ENCODE assay signal across 27 mouse cellular contexts in genomic region chr17:50998216-50998615, GRCm38 (mm10).
A peak's percentile ranks its signal among the peaks of the same experiment; 100 is the strongest.
DNase-seq lines count a peak whose midpoint lies in the region; ATAC-seq and TF ChIP-seq lines count a peak whose summit lies in the region.
"Had no signal": no experiment of that assay in that cellular context is flagged by ENCODE, and none has a peak within 500 bp of the region (broad histone marks: within the 10 kb centered on the region; RNA-seq: fewer than 3 reads in every experiment).

No protein-coding gene starts in this region.

- 46% methylated on average over 1 of the region's 1 CpGs for WGBS in lung, adult 2 months
- WGBS in hindbrain, embryonic 13.5 days, result 75% methylated on average over 1 of the region's 1 CpGs

- no peak; the same call in 1 of the 2 replicates for TF ChIP-seq RAD21 in CH12.LX (IDR thresholded peaks at IDR 0.05; ENCODE audit: low read depth, low read length)

- H3K36me3 ChIP-seq in CH12.LX (replicated peaks in 1 of 2; ENCODE audit: control insufficient read depth in 1 of 2, insufficient read depth in 1 of 2, low read length in 1 of 2), result no peaks in the 10 kb centered on the region
- peaks cover 6% of the 10 kb centered on the region; the same call in 1 of the 2 replicates for H3K36me3 ChIP-seq in hindbrain, embryonic 13.5 days
- H3K36me3 ChIP-seq: embryonic facial prominence, embryonic 12.5 days; embryonic facial prominence, embryonic 15.5 days; heart, embryonic 12.5 days; heart, embryonic 15.5 days; intestine, embryonic 15.5 days had no signal

- H3K27ac ChIP-seq in CH12.LX (ENCODE audit: insufficient read depth, low read depth), result no peak overlapping the region
- no peak overlapping the region for H3K27ac ChIP-seq in hindbrain, embryonic 13.5 days
- H3K27ac ChIP-seq: embryonic facial prominence, embryonic 12.5 days; embryonic facial prominence, embryonic 15.5 days; forebrain, embryonic 15.5 days; gastrocnemius, adult 2 months; heart, embryonic 15.5 days; hindbrain, embryonic 10.5 days; hindbrain, embryonic 14.5 days; hindbrain, postnatal 0 days; intestine, embryonic 15.5 days had no signal

- peaks cover 4 to 48% of the 10 kb centered on the region in 2 experiments; a peak in 3 of 4 replicates for H3K4me1 ChIP-seq in CH12.LX (ENCODE audit: control insufficient read depth in 1 of 2, insufficient read depth in 2 of 2)
- no peaks in the 10 kb centered on the region; the same call in 1 of the 2 replicates for H3K4me1 ChIP-seq in lung, adult 2 months (ENCODE audit: control insufficient read depth, insufficient read depth, low read length)
- H3K4me1 ChIP-seq in hindbrain, embryonic 13.5 days (replicated peaks), result no peaks in the 10 kb centered on the region
- H3K4me1 ChIP-seq: embryonic facial prominence, embryonic 12.5 days; embryonic facial prominence, embryonic 15.5 days; forebrain, embryonic 15.5 days; heart, embryonic 15.5 days; hindbrain, embryonic 10.5 days; intestine, embryonic 15.5 days had no signal

- TF ChIP-seq EP300 in CH12.LX (IDR thresholded peaks at IDR 0.05; ENCODE audit: low read length), result peak; percentile 90

- no peak for TF ChIP-seq CTCF in CH12.LX (conservative IDR thresholded peaks at IDR 0.05 in 1 of 2, IDR thresholded peaks at IDR 0.05 in 1 of 2; ENCODE audit: low read depth in 2 of 2, low read length in 2 of 2)
- TF ChIP-seq CTCF in lung, adult 2 months (IDR thresholded peaks at IDR 0.05; ENCODE audit: insufficient read depth, low read length), result no peak

- no peaks in the 10 kb centered on the region for H3K9me3 ChIP-seq in CH12.LX (replicated peaks; ENCODE audit: low read length)
- H3K9me3 ChIP-seq in hindbrain, embryonic 13.5 days, result peaks cover 7% of the 10 kb centered on the region
- H3K9me3 ChIP-seq: embryonic facial prominence, embryonic 12.5 days; embryonic facial prominence, embryonic 15.5 days; forebrain, embryonic 15.5 days; heart, embryonic 12.5 days; heart, embryonic 15.5 days; intestine, embryonic 15.5 days had no signal

- in situ Hi-C loops in CH12.LX (cut with MboI; ENCODE audit: low pct_ligation_motif_present, low pct_unique_long_range_greater_than_20kb, low sequenced_read_pairs), result loop anchor here (25.0 kb wide), 1 partner anchor 289 kb away; no protein-coding TSS in a partner anchor

- no peaks in the 10 kb centered on the region for H3K79me2 ChIP-seq in CH12.LX (replicated peaks; ENCODE audit: control insufficient read depth, extremely low read depth, insufficient read depth, poor library complexity, severe bottlenecking)

- no peak overlapping the region for H3K4me2 ChIP-seq in CH12.LX (ENCODE audit: insufficient read depth, low read depth, poor library complexity, severe bottlenecking)
- H3K4me2 ChIP-seq in hindbrain, embryonic 13.5 days, result no peak overlapping the region
- H3K4me2 ChIP-seq: embryonic facial prominence, embryonic 12.5 days; embryonic facial prominence, embryonic 15.5 days; forebrain, embryonic 15.5 days; heart, embryonic 12.5 days; heart, embryonic 15.5 days; hindbrain, embryonic 14.5 days; intestine, embryonic 15.5 days had no signal

- no peaks in the 10 kb centered on the region for H3K27me3 ChIP-seq in CH12.LX (replicated peaks)
- no peaks in the 10 kb centered on the region for H3K27me3 ChIP-seq in hindbrain, embryonic 13.5 days
- H3K27me3 ChIP-seq: embryonic facial prominence, embryonic 12.5 days; embryonic facial prominence, embryonic 15.5 days; forebrain, embryonic 15.5 days; heart, embryonic 12.5 days; heart, embryonic 15.5 days; intestine, embryonic 15.5 days had no signal

- H3K4me3 ChIP-seq in CH12.LX (replicated peaks in 1 of 3; ENCODE audit: low read depth in 2 of 3, low read length in 2 of 3, poor library complexity in 1 of 3), result no peak overlapping the region
- no peak overlapping the region for H3K4me3 ChIP-seq in lung, adult 2 months (replicated peaks; ENCODE audit: extremely low read depth, low read depth, low read length)
- no peak overlapping the region for H3K4me3 ChIP-seq in hindbrain, embryonic 13.5 days
- H3K4me3 ChIP-seq: embryonic facial prominence, embryonic 12.5 days; embryonic facial prominence, embryonic 15.5 days; forebrain, embryonic 15.5 days; gastrocnemius, adult 2 months; heart, embryonic 12.5 days; heart, embryonic 15.5 days; hindbrain, embryonic 10.5 days; intestine, embryonic 15.5 days had no signal

- dilution Hi-C loops in CH12.LX (cut with MboI; ENCODE audit: extremely low pct_ligation_motif_present, extremely low pct_unique_long_range_greater_than_20kb, low sequenced_read_pairs), result no loop called here

- no peak for TF ChIP-seq POLR2A in CH12.LX (IDR thresholded peaks at IDR 0.05; ENCODE audit: low read depth, low read length)
- no peak for TF ChIP-seq POLR2A in lung, adult 2 months (IDR thresholded peaks at IDR 0.05; ENCODE audit: borderline replicate concordance, extremely low read depth, low read depth, low read length)

- no peak overlapping the region for H3K9ac ChIP-seq in CH12.LX (ENCODE audit: insufficient read depth, low read depth)
- no peak overlapping the region for H3K9ac ChIP-seq in hindbrain, embryonic 13.5 days
- H3K9ac ChIP-seq: embryonic facial prominence, embryonic 12.5 days; embryonic facial prominence, embryonic 15.5 days; forebrain, embryonic 15.5 days; heart, embryonic 12.5 days; heart, embryonic 15.5 days; hindbrain, embryonic 14.5 days; intestine, embryonic 15.5 days had no signal

- ATAC-seq in inflammation-experienced regulatory T-cells, adult 6 months, result peak; percentile 72
- ATAC-seq in hindbrain, embryonic 13.5 days (ENCODE audit: low FRiP score), result no peak
- ATAC-seq: forebrain, embryonic 15.5 days; hindbrain, postnatal 0 days; intestine, embryonic 15.5 days had no signal

- peak; percentile 18 to 31 for DNase-seq in spleen, postnatal 36 days (ENCODE audit: low spot score in 2 of 2)
- no peak for DNase-seq in spleen, postnatal 10 days (ENCODE audit: low spot score in 2 of 2)
- DNase-seq in CH12.LX (ENCODE audit: extremely low read depth), result peak; percentile 60
- no peak for DNase-seq in lung, adult 2 months
- no peak for DNase-seq in gastrocnemius, postnatal 25 days
- DNase-seq: adrenal gland, adult 2 months; adrenal gland, postnatal 25 days; cerebellum, adult 2 months; cerebellum, adult 9-11 months; cerebellum, postnatal 25 days; gastrocnemius, adult 2 months; gastrocnemius, postnatal 14 days; heart, adult 18-20 months; heart, postnatal 10 days; heart, postnatal 36 days; kidney, adult 11 months had no signal

TF ChIP-seq in CH12.LX, 34 proteins besides CTCF, POLR2A, EP300 and RAD21:
- no peak for TF ChIP-seq USF1 (IDR thresholded peaks at IDR 0.05; ENCODE audit: low read depth, low read length)
- peak; percentile 49 for TF ChIP-seq BHLHE40 (IDR thresholded peaks at IDR 0.05; ENCODE audit: low read depth, low read length)
- peak; percentile 53; the same call in 1 of the 2 replicates for TF ChIP-seq JUND (conservative IDR thresholded peaks at IDR 0.05; ENCODE audit: low read depth, low read length)
- TF ChIP-seq MXI1 (IDR thresholded peaks at IDR 0.05; ENCODE audit: low read depth, low read length), result peak; percentile 65; the same call in 1 of the 2 replicates
- 0 out of 2 replicates have a peak, but pooled peaks have one; percentile 26 for TF ChIP-seq TCF12 (IDR thresholded peaks at IDR 0.05; ENCODE audit: low read depth, low read length)
- TF ChIP-seq MAX (IDR thresholded peaks at IDR 0.05; ENCODE audit: low read length), result no peak
- peak; percentile 23; the same call in 1 of the 2 replicates for TF ChIP-seq ETS1 (conservative IDR thresholded peaks at IDR 0.05; ENCODE audit: low read depth, low read length)
- TF ChIP-seq RCOR1 (conservative IDR thresholded peaks at IDR 0.05; ENCODE audit: low read depth, low read length), result no peak
- TF ChIP-seq MYC (IDR thresholded peaks at IDR 0.05; ENCODE audit: low read depth, low read length), result no peak
- no peak for TF ChIP-seq UBTF (IDR thresholded peaks at IDR 0.05; ENCODE audit: low read depth, low read length)
- TF ChIP-seq MAFK (IDR thresholded peaks at IDR 0.05; ENCODE audit: insufficient replicate concordance, low read length), result peak; percentile 97
- TF ChIP-seq MEF2A (IDR thresholded peaks at IDR 0.05; ENCODE audit: borderline replicate concordance, low read depth, low read length), result 0 out of 2 replicates have a peak, but pooled peaks have one; percentile 15
- TF ChIP-seq ZNF384 (IDR thresholded peaks at IDR 0.05; ENCODE audit: low read depth, low read length), result no peak
- peak; percentile 78; the same call in 1 of the 2 replicates for TF ChIP-seq IRF4 (IDR thresholded peaks at IDR 0.05; ENCODE audit: low read depth, low read length)

Comparison
In these comparisons a context has a peak if more than half of its experiments do, and no peak if none do; other contexts are left out.
1. DNase-seq: peak in spleen, postnatal 36 days (2 of 2) and CH12.LX (single experiment); none in spleen, postnatal 10 days (0 of 2), lung, adult 2 months (single experiment) and gastrocnemius, postnatal 25 days (single experiment).